Mouse (Mus musculus) left cerebral cortex, postnatal 10 days (tissue): ENCODE results near the gene Itgb3bp. TPM values are rescaled to one million over a fixed set of nuclear protein-coding genes. Genes with fewer than 3 reads are reported as not detected.

Experiments
- DNase-seq, 2 experiments: peaks; one replicate each; pipeline ENCODE4 v3.0.0; 2021 to 2022; ENCODE audit warnings: low spot score in 2 of 2, mixed read lengths in 1 of 2; ENCODE audit errors: extremely low spot score in 1 of 2
- intact Hi-C: fragments of 180-260 bp; cut with DNase I; formaldehyde crosslinking; loops from one replicate; pipeline ENCODE4 v1.15.1; 2025
- total RNA-seq, 2 experiments: library from RNA; stranded (reverse); gene quantifications; 2 replicates each; pipeline ENCODE4 v1.2.3; 2021

The Itgb3bp gene
- total RNA-seq, 2 experiments from 2014 or later, result 2.0 to 3.1 TPM

- DNase-seq, result peak in 1 of 2 experiments; percentile 34
- intact Hi-C loops, result no loop called here
Observed at GRCm38 (mm10) chr4:99941655-99942414, 12.2 kb upstream of the Itgb3bp start.

GRCm38 (mm10) chr4:99939711-99940505 is 10.3 kb upstream of the Itgb3bp start:
- intact Hi-C loops, result no loop called here

GRCm38 (mm10) chr4:99936278-99936677 is 6.7 kb upstream of the Itgb3bp start:
- intact Hi-C loops, result no loop called here
- no peak for DNase-seq

More at GRCm38 (mm10) chr4:99939711-99940505, 10.3 kb upstream of the Itgb3bp start:
- peak in 1 of 2 experiments; percentile 51 for DNase-seq

- intact Hi-C loops, result no loop called here
- DNase-seq, result no peak
Observed at GRCm38 (mm10) chr4:99934859-99935258, 5.2 kb upstream of the Itgb3bp start.

- intact Hi-C loops, result no loop called here
Observed at GRCm38 (mm10) chr4:99931807-99932206, 2.2 kb upstream of the Itgb3bp start.

GRCm38 (mm10) chr4:99931240-99931580 is 1.6 kb upstream of the Itgb3bp start:
- intact Hi-C loops, result no loop called here
- DNase-seq, result no peak

More at GRCm38 (mm10) chr4:99931807-99932206, 2.2 kb upstream of the Itgb3bp start:
- no peak for DNase-seq

GRCm38 (mm10) chr4:99930518-99931239 is 1.1 kb upstream of the Itgb3bp start:
- intact Hi-C loops, result no loop called here
- DNase-seq, result no peak

- DNase-seq, result peak in 1 of 2 experiments; percentile 90
- intact Hi-C loops, result no loop called here
Observed at GRCm38 (mm10) chr4:99929149-99929612, 432 bp downstream of the Itgb3bp start, which contains the start of gene Pgm1. Gene Pgm1, plus strand, starts transcription at chr4:99929414.

- DNase-seq, result no peak
Observed at GRCm38 (mm10) chr4:99928521-99928920, 1.1 kb downstream of the Itgb3bp start.

GRCm38 (mm10) chr4:99926380-99926779 is 3.2 kb downstream of the Itgb3bp start:
- intact Hi-C loops, result no loop called here
- DNase-seq, result no peak

More at GRCm38 (mm10) chr4:99928521-99928920, 1.1 kb downstream of the Itgb3bp start:
- intact Hi-C loops, result no loop called here

- no peak for DNase-seq
- intact Hi-C loops, result no loop called here
Observed at GRCm38 (mm10) chr4:99913894-99914451, 15.6 kb downstream of the Itgb3bp start.

- intact Hi-C loops, result no loop called here
- no peak for DNase-seq
Observed at GRCm38 (mm10) chr4:99882405-99882804, 47.2 kb downstream of the Itgb3bp start.

- DNase-seq, result peak in 1 of 2 experiments; percentile 8
- intact Hi-C loops, result no loop called here
Observed at GRCm38 (mm10) chr4:99881882-99882281, 47.7 kb downstream of the Itgb3bp start.

GRCm38 (mm10) chr4:99829094-99830073 is 100.2 kb downstream of the Itgb3bp start, which contains the start of gene Efcab7:
Gene Efcab7, plus strand, starts transcription at chr4:99829198.
- intact Hi-C loops, result no loop called here
- peak; percentile 85 to 87 for DNase-seq

- DNase-seq, result no peak
- intact Hi-C loops, result no loop called here
Observed at GRCm38 (mm10) chr4:99828739-99829093, 100.9 kb downstream of the Itgb3bp start.

GRCm38 (mm10) chr4:99828337-99828736 is 101.3 kb downstream of the Itgb3bp start:
- intact Hi-C loops, result no loop called here
- DNase-seq, result no peak

- DNase-seq, result no peak
- intact Hi-C loops, result no loop called here
Observed at GRCm38 (mm10) chr4:99816697-99817460, 112.7 kb downstream of the Itgb3bp start.
